Mouse (Mus musculus) myocyte (in vitro differentiated cells): ENCODE measurements around the gene Nppb. TPM values are rescaled to one million over a fixed set of nuclear protein-coding genes. Genes with fewer than 3 reads are reported as not detected.
A peak's percentile ranks its signal among the peaks of the same experiment; 100 is the strongest.

Source experiments
- H3K27me3 ChIP-seq: one replicate; pipeline ENCODE4 v1.6.1; 2011; ENCODE audit not compliant: control insufficient read depth, insufficient read depth, insufficient read length
- H3K36me3 ChIP-seq: one replicate; pipeline ENCODE4 v1.6.1; 2011; ENCODE audit not compliant: control insufficient read depth, insufficient read depth
- H3K4me2 ChIP-seq: one replicate; pipeline ENCODE4 v1.6.1; 2011; ENCODE audit warnings: low read depth, control low read depth
- H3K4me3 ChIP-seq: one replicate; pipeline ENCODE4 v1.5.1; 2011; ENCODE audit warnings: mild to moderate bottlenecking, control low read depth, moderate library complexity
- H3K79me2 ChIP-seq: one replicate; pipeline ENCODE4 v1.6.1; 2011; ENCODE audit not compliant: control insufficient read depth, insufficient read depth
- H3ac ChIP-seq: one replicate; pipeline ENCODE4 v1.6.1; 2011; ENCODE audit not compliant: control insufficient read depth, insufficient read length
- CEBPB ChIP-seq: IDR thresholded peaks from 2 replicates; pipeline ENCODE4 v1.6.1; 2011; ENCODE audit warnings: mild to moderate bottlenecking, moderate library complexity; ENCODE audit not compliant: poor library complexity, insufficient read depth, severe bottlenecking
- E2F4 ChIP-seq: IDR thresholded peaks from one replicate; pipeline ENCODE4 v1.6.1; 2011; ENCODE audit warnings: mild to moderate bottlenecking, control low read depth, moderate library complexity; ENCODE audit not compliant: insufficient read depth
- MAX ChIP-seq: IDR thresholded peaks from one replicate; pipeline ENCODE4 v1.6.1; 2011; ENCODE audit warnings: low read depth, mild to moderate bottlenecking, control low read depth
- MYOD1 ChIP-seq, 3 experiments: IDR thresholded peaks; one replicate each; pipeline ENCODE4 v1.6.1; 2011; ENCODE audit warnings: control low read depth in 2 of 3, low read depth in 2 of 3, mild to moderate bottlenecking in 2 of 3, moderate library complexity in 1 of 3; ENCODE audit not compliant: insufficient read length in 2 of 3, control insufficient read depth in 1 of 3
- MYOG ChIP-seq, 3 experiments: IDR thresholded peaks; one replicate each; pipeline ENCODE4 v1.6.1; 2011; ENCODE audit warnings: control low read depth in 2 of 3, low read depth in 2 of 3, mild to moderate bottlenecking in 2 of 3; ENCODE audit not compliant: insufficient read length in 2 of 3, control insufficient read depth in 1 of 3, insufficient read depth in 1 of 3
- POLR2A ChIP-seq: IDR thresholded peaks from one replicate; pipeline ENCODE4 v1.6.1; 2011; ENCODE audit warnings: low read depth, mild to moderate bottlenecking, control low read depth, moderate library complexity; ENCODE audit not compliant: insufficient read length
- POLR2AphosphoS2 ChIP-seq: IDR thresholded peaks from one replicate; pipeline ENCODE4 v1.6.1; 2011; ENCODE audit warnings: low read depth, control low read depth; ENCODE audit not compliant: insufficient read length
- REST ChIP-seq: IDR thresholded peaks from one replicate; pipeline ENCODE4 v1.6.1; 2011; ENCODE audit warnings: mild to moderate bottlenecking, control low read depth, moderate library complexity; ENCODE audit not compliant: insufficient read depth, insufficient read length
- SRF ChIP-seq: IDR thresholded peaks from one replicate; pipeline ENCODE4 v1.6.1; 2011; ENCODE audit warnings: low read depth; ENCODE audit not compliant: control insufficient read depth, insufficient read length
- TCF12 ChIP-seq: IDR thresholded peaks from one replicate; pipeline ENCODE4 v1.6.1; 2011; ENCODE audit warnings: mild to moderate bottlenecking, control low read depth; ENCODE audit not compliant: poor library complexity, insufficient read depth, severe bottlenecking
- TCF3 ChIP-seq: IDR thresholded peaks from one replicate; pipeline ENCODE4 v1.6.1; 2011; ENCODE audit warnings: low read depth, control low read depth; ENCODE audit not compliant: insufficient read length
- USF1 ChIP-seq: IDR thresholded peaks from one replicate; pipeline ENCODE4 v1.6.1; 2011; ENCODE audit warnings: low read depth, mild to moderate bottlenecking, control low read depth, moderate library complexity
- polyA plus RNA-seq: library from polyadenylated mRNA; unstranded; fragments of >200 nt; fragmentation: generic; extraction: Trizol; gene quantifications from one replicate; pipeline ENCODE4 v1.2.1, GENCODE M21; 2012; ENCODE audit warnings: missing spikeins

Nppb gene
- polyA plus RNA-seq, 1 experiment, result 0.26 TPM

- Histone ChIP-seq H3ac (no peak overlapping the region), H3K27me3 (peaks cover 5% of the 10 kb centered on the region), H3K4me2 (peak overlapping the region; percentile 55), H3K4me3 (no peak overlapping the region), H3K79me2 (no peaks in the 10 kb centered on the region), H3K36me3 (no peaks in the 10 kb centered on the region)
- TF ChIP-seq POLR2A, result peak; percentile 54
- TF ChIP-seq USF1, result peak; percentile 46
- TF ChIP-seq MYOG (IDR thresholded peaks at IDR 0.05; ENCODE audit: control insufficient read depth in 1 of 3, insufficient read depth in 1 of 3, insufficient read length in 2 of 3, low read depth in 2 of 3), result no peak
These were observed 22.8 kb upstream of the Nppb start for GRCm38 (mm10) chr4:147962781-147963180.

GRCm38 (mm10) chr4:147963623-147964022 is 22.0 kb upstream of the Nppb start:
- TF ChIP-seq E2F4, result no peak
- TF ChIP-seq REST, result no peak
- TF ChIP-seq MAX, result no peak
- TF ChIP-seq MYOG (IDR thresholded peaks at IDR 0.05; ENCODE audit: control insufficient read depth in 1 of 3, insufficient read depth in 1 of 3, insufficient read length in 2 of 3, low read depth in 2 of 3), result no peak
- TF ChIP-seq POLR2A, result no peak
- no peak for TF ChIP-seq TCF3
- TF ChIP-seq MYOD1 (IDR thresholded peaks at IDR 0.05; ENCODE audit: control insufficient read depth in 1 of 3, insufficient read length in 2 of 3, low read depth in 2 of 3), result no peak
- TF ChIP-seq POLR2AphosphoS2, result no peak
- no peak for TF ChIP-seq SRF
- no peak overlapping the region for H3K4me2 ChIP-seq

GRCm38 (mm10) chr4:147965712-147966111 is 19.9 kb upstream of the Nppb start:
- Histone ChIP-seq H3K79me2 (no peaks in the 10 kb centered on the region), H3K4me3 (no peak overlapping the region), H3K27me3 (peaks cover 13% of the 10 kb centered on the region), H3K36me3 (no peaks in the 10 kb centered on the region), H3K4me2 (no peak overlapping the region), H3ac (no peak overlapping the region)
- TF ChIP-seq USF1, result no peak
- TF ChIP-seq TCF12, result no peak
- no peak for TF ChIP-seq REST
- TF ChIP-seq SRF, result no peak
- no peak for TF ChIP-seq POLR2A
- TF ChIP-seq E2F4, result no peak
- TF ChIP-seq MYOD1 (IDR thresholded peaks at IDR 0.05; ENCODE audit: control insufficient read depth in 1 of 3, insufficient read length in 2 of 3, low read depth in 2 of 3), result no peak
- no peak for TF ChIP-seq POLR2AphosphoS2
- no peak for TF ChIP-seq TCF3
- no peak for TF ChIP-seq CEBPB

More at GRCm38 (mm10) chr4:147963623-147964022, 22.0 kb upstream of the Nppb start:
- no peaks in the 10 kb centered on the region for H3K79me2 ChIP-seq
- no peaks in the 10 kb centered on the region for H3K36me3 ChIP-seq
- H3K27me3 ChIP-seq, result peaks cover 5% of the 10 kb centered on the region
- no peak overlapping the region for H3ac ChIP-seq
- no peak overlapping the region for H3K4me3 ChIP-seq

DNA sequence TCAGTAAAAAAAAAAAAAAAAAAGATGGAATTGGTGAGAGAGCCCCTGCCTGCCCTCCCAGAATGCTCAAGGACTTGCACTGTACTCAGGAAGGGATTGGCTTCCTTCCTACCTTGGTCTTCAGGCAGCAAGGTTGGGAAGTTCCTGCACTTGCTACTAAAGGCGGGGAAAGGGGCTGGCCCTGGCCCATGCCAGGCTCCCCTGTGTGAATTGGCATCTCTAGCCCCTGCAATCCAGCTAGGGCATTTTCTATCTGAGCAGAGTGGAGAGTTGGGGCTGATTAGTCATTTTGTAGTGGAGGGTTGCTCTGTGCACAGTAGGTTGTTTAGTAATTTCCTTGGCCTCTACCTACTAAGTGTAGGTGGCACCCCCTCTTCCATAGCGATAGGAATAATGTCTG is 16.8 kb upstream of the Nppb start:
- H3K36me3 ChIP-seq, result no peaks in the 10 kb centered on the region
- no peak for TF ChIP-seq POLR2A
- TF ChIP-seq MYOG (IDR thresholded peaks at IDR 0.05; ENCODE audit: control insufficient read depth in 1 of 3, insufficient read depth in 1 of 3, insufficient read length in 2 of 3, low read depth in 2 of 3), result no peak
- no peak for TF ChIP-seq MYOD1 (IDR thresholded peaks at IDR 0.05; ENCODE audit: control insufficient read depth in 1 of 3, insufficient read length in 2 of 3, low read depth in 2 of 3)
- TF ChIP-seq CEBPB, result no peak
- TF ChIP-seq SRF, result no peak
- TF ChIP-seq USF1, result no peak
- TF ChIP-seq MAX, result no peak
- TF ChIP-seq TCF12, result no peak
- no peak for TF ChIP-seq E2F4
- TF ChIP-seq REST, result no peak
- no peak for TF ChIP-seq TCF3
- TF ChIP-seq POLR2AphosphoS2, result no peak
- no peak overlapping the region for H3ac ChIP-seq
- H3K4me3 ChIP-seq, result no peak overlapping the region
- peaks cover 13% of the 10 kb centered on the region for H3K27me3 ChIP-seq
- no peaks in the 10 kb centered on the region for H3K79me2 ChIP-seq
- no peak overlapping the region for H3K4me2 ChIP-seq

- Histone ChIP-seq H3ac (no peak overlapping the region), H3K4me2 (no peak overlapping the region), H3K36me3 (no peaks in the 10 kb centered on the region), H3K4me3 (no peak overlapping the region), H3K79me2 (no peaks in the 10 kb centered on the region), H3K27me3 (peaks cover 13% of the 10 kb centered on the region)
- TF ChIP-seq MAX, result no peak
- no peak for TF ChIP-seq CEBPB
- no peak for TF ChIP-seq POLR2AphosphoS2
- no peak for TF ChIP-seq POLR2A
These were observed 16.3 kb upstream of the Nppb start for GRCm38 (mm10) chr4:147969337-147969736.
